Mouse (Mus musculus): Measurements from ENCODE around the gene Sypl. TPM values are rescaled to one million over a fixed set of nuclear protein-coding genes. Genes with fewer than 3 reads are reported as not detected.

Gene Sypl
- total and polyA plus RNA-seq, 3 experiments: 13.3 to 110 (median 52.8) TPM

DNA sequence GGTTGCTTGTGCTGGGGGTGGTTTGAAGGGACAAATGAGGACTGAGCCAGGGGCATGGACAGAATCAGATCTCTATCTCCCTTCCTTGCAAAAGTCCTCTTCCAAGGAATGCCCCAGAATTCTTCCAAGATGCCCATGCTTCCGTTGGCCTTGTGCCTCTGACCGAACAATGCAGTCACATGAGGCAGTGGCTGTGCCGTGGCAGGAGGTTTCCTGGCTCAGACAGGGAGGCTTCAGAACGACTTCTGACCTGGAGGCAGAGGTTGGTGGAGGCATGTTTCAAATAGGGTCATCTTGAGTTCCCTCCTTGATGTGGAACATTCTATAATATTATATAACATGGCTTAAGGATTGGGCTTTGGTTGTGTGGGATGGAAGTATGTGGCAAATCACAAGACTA lies 64.9 kb downstream of the Sypl start:
- no peaks in the 10 kb centered on the region for H3K4me1 ChIP-seq (ENCODE audit: control insufficient read depth in 1 of 2, insufficient read depth in 2 of 2, low read length in 2 of 2)
- no peaks in the 10 kb centered on the region for H3K79me2 ChIP-seq (ENCODE audit: control insufficient read depth, insufficient read depth, low read length, poor library complexity)
- H3K36me3 ChIP-seq (ENCODE audit: control insufficient read depth in 1 of 2, insufficient read depth in 2 of 2, low read length in 2 of 2): no peaks in the 10 kb centered on the region
- no peak overlapping the region for H3K27ac ChIP-seq (ENCODE audit: control insufficient read depth, low read depth, low read length)
- H3K9ac ChIP-seq (ENCODE audit: control insufficient read depth, low read depth, low read length, poor library complexity, severe bottlenecking): no peak overlapping the region
- no peak for TF ChIP-seq HCFC1 (IDR thresholded peaks at IDR 0.05; ENCODE audit: low read depth, low read length)
- no peak for TF ChIP-seq SMC3 (IDR thresholded peaks at IDR 0.05; ENCODE audit: low read depth, low read length)
- no peak for TF ChIP-seq POLR2A (IDR thresholded peaks at IDR 0.05; ENCODE audit: control insufficient read depth in 1 of 2, insufficient read depth in 1 of 2, low read depth in 1 of 2, low read length in 2 of 2, poor library complexity in 1 of 2)
- no peak for TF ChIP-seq RAD21 (IDR thresholded peaks at IDR 0.05; ENCODE audit: low read depth, low read length)
- H3K27me3 ChIP-seq (ENCODE audit: control insufficient read depth in 1 of 2, insufficient read depth in 2 of 2, low read length in 2 of 2): no peaks in the 10 kb centered on the region; a peak in 2 of 4 replicates
- no peak overlapping the region for H3K4me3 ChIP-seq (ENCODE audit: control insufficient read depth in 1 of 2, insufficient read depth in 1 of 2, low read depth in 2 of 2, low read length in 2 of 2)
- no peaks in the 10 kb centered on the region for H3K9me3 ChIP-seq (replicated peaks; ENCODE audit: insufficient read depth, low read length)
- DNase-seq (ENCODE audit: low read depth, low spot score): no peak

GRCm38 (mm10) chr12:33020011-33020410 lies 66.3 kb downstream of the Sypl start:
- Histone ChIP-seq H3K27me3 (ENCODE audit: control insufficient read depth in 1 of 2, insufficient read depth in 2 of 2, low read length in 2 of 2) (no peaks in the 10 kb centered on the region), H3K36me3 (ENCODE audit: control insufficient read depth in 1 of 2, insufficient read depth in 2 of 2, low read length in 2 of 2) (no peaks in the 10 kb centered on the region), H3K9me3 (replicated peaks; ENCODE audit: insufficient read depth, low read length) (no peaks in the 10 kb centered on the region), H3K9ac (ENCODE audit: control insufficient read depth, low read depth, low read length, poor library complexity, severe bottlenecking) (no peak overlapping the region), H3K79me2 (ENCODE audit: control insufficient read depth, insufficient read depth, low read length, poor library complexity) (no peaks in the 10 kb centered on the region), H3K4me3 (ENCODE audit: control insufficient read depth in 1 of 2, insufficient read depth in 1 of 2, low read depth in 2 of 2, low read length in 2 of 2) (no peak overlapping the region), H3K27ac (ENCODE audit: control insufficient read depth, low read depth, low read length) (no peak overlapping the region), H3K4me1 (ENCODE audit: control insufficient read depth in 1 of 2, insufficient read depth in 2 of 2, low read length in 2 of 2) (no peaks in the 10 kb centered on the region)
- TF ChIP-seq POLR2A (IDR thresholded peaks at IDR 0.05; ENCODE audit: control insufficient read depth in 1 of 2, insufficient read depth in 1 of 2, low read depth in 1 of 2, low read length in 2 of 2, poor library complexity in 1 of 2): no peak
- TF ChIP-seq E2F4 (IDR thresholded peaks at IDR 0.05; ENCODE audit: borderline replicate concordance, low read depth, low read length): no peak
- TF ChIP-seq POLR2AphosphoS2 (IDR thresholded peaks at IDR 0.05; ENCODE audit: low read length): no peak
- TF ChIP-seq NRF1 (IDR thresholded peaks at IDR 0.05; ENCODE audit: insufficient read depth, low read depth, low read length, poor library complexity, severe bottlenecking): no peak
- TF ChIP-seq CTCF (IDR thresholded peaks at IDR 0.05 in 2 of 3, conservative IDR thresholded peaks at IDR 0.05 in 1 of 3; ENCODE audit: control insufficient read depth in 1 of 3, insufficient read depth in 1 of 3, low read depth in 2 of 3, low read length in 3 of 3, poor library complexity in 1 of 3, severe bottlenecking in 1 of 3): no peak
- TF ChIP-seq MAX (IDR thresholded peaks at IDR 0.05; ENCODE audit: low read length): no peak
- no peak for TF ChIP-seq EP300 (IDR thresholded peaks at IDR 0.05; ENCODE audit: low read depth in 1 of 2, low read length in 2 of 2)
- no peak for DNase-seq (ENCODE audit: low read depth, low spot score)

- H3K9ac ChIP-seq (ENCODE audit: control insufficient read depth, low read depth, low read length, poor library complexity, severe bottlenecking): no peak overlapping the region
- H3K4me1 ChIP-seq (ENCODE audit: control insufficient read depth in 1 of 2, insufficient read depth in 2 of 2, low read length in 2 of 2): no peaks in the 10 kb centered on the region
- no peak overlapping the region for H3K27ac ChIP-seq (ENCODE audit: control insufficient read depth, low read depth, low read length)
- no peak overlapping the region for H3K4me3 ChIP-seq (ENCODE audit: control insufficient read depth in 1 of 2, insufficient read depth in 1 of 2, low read depth in 2 of 2, low read length in 2 of 2)
- no peaks in the 10 kb centered on the region for H3K79me2 ChIP-seq (ENCODE audit: control insufficient read depth, insufficient read depth, low read length, poor library complexity)
- no peak for TF ChIP-seq ZMIZ1 (IDR thresholded peaks at IDR 0.05; ENCODE audit: low read depth, low read length)
- no peak for TF ChIP-seq POLR2AphosphoS2 (IDR thresholded peaks at IDR 0.05; ENCODE audit: low read length)
- TF ChIP-seq POLR2A (IDR thresholded peaks at IDR 0.05; ENCODE audit: control insufficient read depth in 1 of 2, insufficient read depth in 1 of 2, low read depth in 1 of 2, low read length in 2 of 2, poor library complexity in 1 of 2): no peak
- TF ChIP-seq USF2 (IDR thresholded peaks at IDR 0.05; ENCODE audit: borderline replicate concordance in 1 of 2, insufficient read depth in 1 of 2, low read depth in 1 of 2, low read length in 2 of 2): no peak
- no peak for TF ChIP-seq ZC3H11A (IDR thresholded peaks at IDR 0.05; ENCODE audit: low read depth, low read length)
- TF ChIP-seq RCOR1 (IDR thresholded peaks at IDR 0.05; ENCODE audit: low read depth, low read length): no peak
- H3K9me3 ChIP-seq (replicated peaks; ENCODE audit: insufficient read depth, low read length): no peaks in the 10 kb centered on the region
- no peaks in the 10 kb centered on the region for H3K27me3 ChIP-seq (ENCODE audit: control insufficient read depth in 1 of 2, insufficient read depth in 2 of 2, low read length in 2 of 2)
- H3K36me3 ChIP-seq (ENCODE audit: control insufficient read depth in 1 of 2, insufficient read depth in 2 of 2, low read length in 2 of 2): no peaks in the 10 kb centered on the region
- DNase-seq (ENCODE audit: low read depth, low spot score): no peak
Measured at GRCm38 (mm10) chr12:33021140-33021539, 67.4 kb downstream of the Sypl start.
